ENCODE assay signal across 23 mouse cellular contexts in the genomic region with DNA sequence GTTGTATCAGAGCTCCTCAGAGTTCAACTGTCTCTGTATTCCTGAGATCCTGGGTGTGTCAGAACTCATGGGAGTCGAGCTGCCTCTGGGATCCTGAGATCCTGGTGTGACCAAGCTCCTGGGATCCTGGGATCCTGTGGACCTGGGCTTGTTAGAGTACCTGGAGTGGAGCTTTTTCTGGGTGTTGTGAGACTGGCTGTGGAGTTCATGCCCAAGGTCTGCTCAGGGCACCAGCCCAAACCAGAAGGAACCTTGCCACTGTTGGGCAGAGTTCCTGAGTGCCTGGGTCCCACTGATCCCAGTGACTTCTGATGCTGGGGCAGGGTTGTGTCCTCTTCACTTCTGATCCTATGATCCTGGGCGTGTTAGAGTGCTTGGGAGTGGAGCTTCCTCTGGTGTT. TPM values are rescaled to one million over a fixed set of nuclear protein-coding genes. Genes with fewer than 3 reads are reported as not detected.
DNase-seq lines count a peak whose midpoint lies in the region; ATAC-seq lines count a peak whose summit lies in the region.
"Had no signal": no experiment of that assay in that cellular context is flagged by ENCODE, and none has a peak within 500 bp of the region (broad histone marks: within the 10 kb centered on the region; RNA-seq: fewer than 3 reads in every experiment).

No protein-coding gene starts in this region.

- peak; percentile 59 for DNase-seq in heart, adult 11 months
- no peak for DNase-seq in heart, postnatal 10 days
- peak; percentile 70 for DNase-seq in midbrain, embryonic 11.5 days (ENCODE audit: low spot score, missing footprints)
- DNase-seq in limb, embryonic 10.5 days (ENCODE audit: low spot score), result peak; percentile 23
- DNase-seq in cerebellum, postnatal 10 days, result no peak
- DNase-seq: adrenal gland, adult 2 months; adrenal gland, adult 8-10 months; adrenal gland, postnatal 10 days; adrenal gland, postnatal 14 days; adrenal gland, postnatal 25 days; adrenal gland, postnatal 36 days; B cell, adult 2 months; cerebellum, adult 11 months; cerebellum, adult 11-12 months; cerebellum, adult 18-20 months had no signal

- no peak for ATAC-seq in midbrain, embryonic 11.5 days (ENCODE audit: low FRiP score)
- ATAC-seq in midbrain, embryonic 13.5 days, result no peak
- ATAC-seq: activated CD4-positive, CD25-positive, alpha-beta regulatory T cell, adult 4 months; CD4-positive, CD25-positive, alpha-beta regulatory T cell, adult 4 months; Patski had no signal

- no peaks in the 10 kb centered on the region for H3K36me3 ChIP-seq in midbrain, embryonic 11.5 days (ENCODE audit: control insufficient read depth, insufficient read depth, low read length)
- no peaks in the 10 kb centered on the region for H3K36me3 ChIP-seq in midbrain, embryonic 13.5 days
- no peaks in the 10 kb centered on the region for H3K36me3 ChIP-seq in limb, embryonic 10.5 days
- H3K36me3 ChIP-seq: G1E had no signal

- H3K9ac ChIP-seq in midbrain, embryonic 11.5 days (ENCODE audit: low read length), result no peak overlapping the region
- no peak overlapping the region for H3K9ac ChIP-seq in midbrain, embryonic 13.5 days (replicated peaks)

- WGBS in midbrain, embryonic 11.5 days, result 71% methylated on average over 2 of the region's 2 CpGs
- 64% methylated on average over 2 of the region's 2 CpGs for WGBS in midbrain, embryonic 13.5 days
- WGBS in limb, embryonic 10.5 days, result 68% methylated on average over 2 of the region's 2 CpGs

- no peak overlapping the region for H3K4me2 ChIP-seq in midbrain, embryonic 11.5 days
- H3K4me2 ChIP-seq in midbrain, embryonic 13.5 days (replicated peaks), result no peak overlapping the region

- no peaks in the 10 kb centered on the region for H3K9me3 ChIP-seq in midbrain, embryonic 11.5 days (ENCODE audit: control insufficient read depth, low read length)
- H3K9me3 ChIP-seq in midbrain, embryonic 13.5 days, result peaks cover 3% of the 10 kb centered on the region; the same call in 1 of the 2 replicates
- no peaks in the 10 kb centered on the region for H3K9me3 ChIP-seq in limb, embryonic 10.5 days (replicated peaks)
- H3K9me3 ChIP-seq: G1E had no signal

- no peaks in the 10 kb centered on the region for H3K4me1 ChIP-seq in midbrain, embryonic 11.5 days (ENCODE audit: control insufficient read depth, insufficient read depth, low read length)
- no peaks in the 10 kb centered on the region for H3K4me1 ChIP-seq in midbrain, embryonic 13.5 days (replicated peaks)
- H3K4me1 ChIP-seq in limb, embryonic 10.5 days, result no peaks in the 10 kb centered on the region; the same call in 1 of the 2 replicates

- no peaks in the 10 kb centered on the region for H3K27me3 ChIP-seq in midbrain, embryonic 11.5 days (ENCODE audit: control insufficient read depth, insufficient read depth, low read length)
- H3K27me3 ChIP-seq in midbrain, embryonic 13.5 days, result no peaks in the 10 kb centered on the region
- no peaks in the 10 kb centered on the region for H3K27me3 ChIP-seq in limb, embryonic 10.5 days (ENCODE audit: low read depth, poor library complexity, severe bottlenecking)
- H3K27me3 ChIP-seq: CH12.LX, Patski had no signal

- no peak overlapping the region for H3K27ac ChIP-seq in midbrain, embryonic 11.5 days (ENCODE audit: low read depth, low read length)
- no peak overlapping the region for H3K27ac ChIP-seq in midbrain, embryonic 13.5 days
- H3K27ac ChIP-seq in limb, embryonic 10.5 days, result no peak overlapping the region

- H3K4me3 ChIP-seq in midbrain, embryonic 11.5 days (ENCODE audit: low read depth, low read length), result no peak overlapping the region
- no peak overlapping the region for H3K4me3 ChIP-seq in midbrain, embryonic 13.5 days (replicated peaks)
- no peak overlapping the region for H3K4me3 ChIP-seq in limb, embryonic 10.5 days

- intact Hi-C loops in heart, postnatal 10 days (cut with DNase I), result no loop called here

RNA-seq across cellular contexts. Expression of a gene that starts 8.0 kb away (rescaled TPM):
- total RNA-seq in heart, postnatal 10 days (2021), result 1 to 10 TPM in 1 of 2 experiments, under 1 TPM in 1; 0.89 to 1.3 TPM
- 3.8 and 5.4 TPM in 2 replicates for polyA plus RNA-seq in midbrain, embryonic 11.5 days (2014; fragmentation: Nextera tagmentation; extraction: Ambion mirVana)
- 8.0 and 8.4 TPM in 2 replicates for polyA plus RNA-seq in midbrain, embryonic 13.5 days (2015; fragmentation: Nextera tagmentation; extraction: Ambion mirVana)
- 0.73 and 0.91 TPM in 2 replicates for polyA plus RNA-seq in limb, embryonic 10.5 days (2016; fragmentation: Nextera tagmentation; extraction: Ambion mirVana)
- total RNA-seq: MEL had no signal
- polyA plus RNA-seq: C2C12, G1E had no signal

Comparison
In these comparisons a context has a peak if more than half of its experiments do, and no peak if none do; other contexts are left out.
1. DNase-seq: peak in heart, adult 11 months (single experiment), midbrain, embryonic 11.5 days (single experiment) and limb, embryonic 10.5 days (single experiment); none in heart, postnatal 10 days (0 of 2) and cerebellum, postnatal 10 days (0 of 2).